Comparison of ENCODE assay signal across 8 mouse cellular contexts in the genomic region with DNA sequence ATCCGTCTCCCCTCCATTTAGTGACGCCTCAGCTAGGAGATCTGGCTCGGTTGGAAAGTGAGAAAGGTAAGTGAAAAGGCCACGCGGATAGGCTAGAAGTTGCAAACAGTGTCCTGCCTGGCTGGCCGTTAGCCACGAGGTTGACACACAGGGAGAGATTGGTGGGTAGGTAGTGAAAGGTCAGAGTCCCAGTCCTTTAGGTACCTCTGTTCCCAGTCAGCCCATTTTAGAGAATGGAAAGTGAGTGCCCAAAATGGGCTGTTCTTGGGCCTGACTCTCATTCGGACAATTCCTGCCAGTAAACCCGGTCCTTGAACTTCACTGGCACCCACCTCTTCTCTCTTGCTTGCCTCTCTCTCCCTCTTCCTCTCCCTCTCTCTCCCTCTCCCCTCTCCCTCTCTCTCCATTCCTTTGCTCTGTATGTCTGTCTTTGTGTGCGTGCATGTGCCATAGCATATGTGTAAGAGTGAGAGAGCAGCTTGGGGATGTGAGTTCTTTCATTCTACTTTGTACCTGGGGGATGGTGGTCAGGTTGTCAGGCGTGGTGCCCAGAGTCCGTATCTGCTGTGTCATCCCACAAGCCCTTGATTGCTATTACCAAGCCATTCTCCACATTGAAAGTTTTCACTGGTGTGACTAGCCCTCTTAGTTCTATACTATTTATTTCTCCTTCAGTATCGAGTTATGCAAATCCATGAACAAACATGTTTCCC. TPM values are rescaled to one million over a fixed set of nuclear protein-coding genes. Genes with fewer than 3 reads are reported as not detected.
DNase-seq lines count a peak whose midpoint lies in the region; ATAC-seq and TF ChIP-seq lines count a peak whose summit lies in the region.

A gene (minus strand): TSS at position 4 of the 713 bp plus-strand sequence.

- peak within 1 kb of the TSS; percentile 72 for H3K4me3 ChIP-seq in thymus, adult 2 months (ENCODE audit: control insufficient read depth, insufficient read depth, low read length)
- H3K4me3 ChIP-seq in heart, embryonic 10.5 days, result peak within 1 kb of the TSS; percentile 99
- H3K4me3 ChIP-seq in midbrain, embryonic 14.5 days (replicated peaks; ENCODE audit: low read depth, low read length), result peak within 1 kb of the TSS; percentile 95

- no peak for TF ChIP-seq CTCF in thymus, adult 2 months (IDR thresholded peaks at IDR 0.05; ENCODE audit: borderline replicate concordance, control insufficient read depth, extremely low read depth, insufficient read depth, low read length, poor library complexity)

- H3K4me2 ChIP-seq in midbrain, embryonic 14.5 days (ENCODE audit: low read length), result peak within 1 kb of the TSS; percentile 79

- H3K27me3 ChIP-seq in thymus, adult 2 months (ENCODE audit: control insufficient read depth, insufficient read depth, low read length), result no peaks in the 10 kb centered on the region
- H3K27me3 ChIP-seq in heart, embryonic 10.5 days (ENCODE audit: insufficient read depth, poor library complexity, severe bottlenecking), result no peaks in the 10 kb centered on the region
- no peaks in the 10 kb centered on the region for H3K27me3 ChIP-seq in midbrain, embryonic 14.5 days (ENCODE audit: control insufficient read depth, insufficient read depth, low read length)

- TF ChIP-seq POLR2A in thymus, adult 2 months (IDR thresholded peaks at IDR 0.05; ENCODE audit: control insufficient read depth, extremely low read depth, insufficient read depth, low read length, poor library complexity), result no peak

- H3K27ac ChIP-seq in thymus, adult 2 months (ENCODE audit: control insufficient read depth, insufficient read depth, low read length), result no peak within 1 kb of the TSS
- H3K27ac ChIP-seq in heart, embryonic 10.5 days, result peak within 1 kb of the TSS; percentile 96
- peak within 1 kb of the TSS; percentile 77 for H3K27ac ChIP-seq in midbrain, embryonic 14.5 days (replicated peaks; ENCODE audit: low read depth, low read length)

- 8% methylated on average over 13 of the region's 13 CpGs for WGBS in thymus, adult 2 months
- WGBS in heart, embryonic 10.5 days, result 19% methylated on average over 13 of the region's 13 CpGs
- WGBS in midbrain, embryonic 14.5 days, result 24% methylated on average over 13 of the region's 13 CpGs

- DNase-seq in thymus, adult 2 months, result no peak
- DNase-seq in thymus, postnatal 14 days, result no peak
- DNase-seq in heart, embryonic 10.5 days (ENCODE audit: low spot score), result no peak
- DNase-seq in layer of hippocampus, postnatal 36 days, result no peak
- no peak for DNase-seq in midbrain, embryonic 14.5 days
- DNase-seq in adipocyte (ENCODE audit: low spot score), result no peak
- DNase-seq in right cerebral cortex, postnatal 25 days, result no peak

- H3K36me3 ChIP-seq in thymus, adult 2 months (ENCODE audit: control insufficient read depth, insufficient read depth, low read length), result no peaks in the 10 kb centered on the region
- H3K36me3 ChIP-seq in heart, embryonic 10.5 days, result peaks cover 31% of the 10 kb centered on the region
- H3K36me3 ChIP-seq in midbrain, embryonic 14.5 days (ENCODE audit: control insufficient read depth, insufficient read depth, low read length), result peaks cover 16% of the 10 kb centered on the region

- H3K9ac ChIP-seq in midbrain, embryonic 14.5 days (replicated peaks; ENCODE audit: low read length), result peak within 1 kb of the TSS; percentile 81

- peak; percentile 17; the same call in 1 of the 2 replicates for ATAC-seq in common myeloid progenitor, adult 5-6 weeks (replicated peaks; ENCODE audit: low read depth, poor library complexity, severe bottlenecking)
- ATAC-seq in midbrain, embryonic 14.5 days (ENCODE audit: low FRiP score, low TSS enrichment), result no peak; the same call in 1 of the 2 replicates

- H3K4me1 ChIP-seq in thymus, adult 2 months (replicated peaks; ENCODE audit: control insufficient read depth, insufficient read depth, low read length), result peaks cover 19% of the 10 kb centered on the region
- H3K4me1 ChIP-seq in heart, embryonic 10.5 days, result peaks cover 32% of the 10 kb centered on the region
- peaks cover 27% of the 10 kb centered on the region for H3K4me1 ChIP-seq in midbrain, embryonic 14.5 days (ENCODE audit: control insufficient read depth, insufficient read depth, low read length)

- no peaks in the 10 kb centered on the region for H3K9me3 ChIP-seq in heart, embryonic 10.5 days
- H3K9me3 ChIP-seq in midbrain, embryonic 14.5 days (ENCODE audit: control insufficient read depth, low read length), result no peaks in the 10 kb centered on the region

RNA-seq across cellular contexts. Expression of the gene that starts here (rescaled TPM):
- 175 and 194 TPM in 2 replicates for polyA plus RNA-seq in thymus, adult 2 months (2012; rRNA removed)
- total RNA-seq in common myeloid progenitor, adult 5-6 weeks (2017), result 87.4 and 131 TPM in 2 replicates
- polyA plus RNA-seq in heart, embryonic 10.5 days (2016; fragmentation: Nextera tagmentation; extraction: Ambion mirVana), result 134 and 150 TPM in 2 replicates
- total RNA-seq in layer of hippocampus, postnatal 36 days (2021), result 100 to 1,000 TPM in 1 of 2 experiments, 10 to 100 TPM in 1; 92.0 to 108 TPM
- 96.6 and 108 TPM in 2 replicates for polyA plus RNA-seq in midbrain, embryonic 14.5 days (2014; fragmentation: Nextera tagmentation; extraction: Ambion mirVana)
